Mouse (Mus musculus) CH12.LX (cell line): ENCODE data around the gene Wfdc12. TPM values are rescaled to one million over a fixed set of nuclear protein-coding genes. Genes with fewer than 3 reads are reported as not detected.

ENCODE experiments used
- DNase-seq: peaks from one replicate; pipeline ENCODE4 v3.0.0-alpha.2; 2013; ENCODE audit errors: extremely low read depth
- H3K27ac ChIP-seq: 2 replicates; pipeline ENCODE4 v1.5.1; 2012; ENCODE audit warnings: low read depth, mild to moderate bottlenecking, control low read depth, moderate library complexity; ENCODE audit not compliant: insufficient read depth
- H3K27me3 ChIP-seq: replicated peaks from 2 replicates; pipeline ENCODE3; 2012; ENCODE audit warnings: inconsistent platforms
- H3K36me3 ChIP-seq, 2 experiments: replicated peaks in 1 of 2; 2 replicates each; pipeline versions ENCODE3 to v1.6.1; 2012; ENCODE audit warnings: inconsistent platforms in 1 of 2, low read length in 1 of 2, mild to moderate bottlenecking in 1 of 2, mixed read lengths in 1 of 2, moderate library complexity in 1 of 2; ENCODE audit not compliant: control insufficient read depth in 1 of 2, insufficient read depth in 1 of 2
- H3K4me1 ChIP-seq, 2 experiments: 2 replicates each; pipeline ENCODE4 v1.6.1; 2012; ENCODE audit warnings: inconsistent platforms in 1 of 2, moderate library complexity in 1 of 2; ENCODE audit not compliant: insufficient read depth in 2 of 2, control insufficient read depth in 1 of 2
- H3K4me2 ChIP-seq: 2 replicates; pipeline ENCODE4 v1.6.1; 2012; ENCODE audit warnings: low read depth, mild to moderate bottlenecking, control low read depth; ENCODE audit not compliant: poor library complexity, insufficient read depth, severe bottlenecking
- H3K4me3 ChIP-seq, 3 experiments: fragments of 150-350 bp in 1 of 3; sonication (generic) in 1 of 3; replicated peaks in 1 of 3; 2 replicates each; pipeline versions ENCODE3 to v1.5.1; 2011 to 2012; ENCODE audit warnings: low read depth in 2 of 3, low read length in 2 of 3, mild to moderate bottlenecking in 2 of 3, moderate library complexity in 2 of 3, control low read depth in 1 of 3, improper control_type of control experiment in 1 of 3, inconsistent platforms in 1 of 3, mixed read lengths in 1 of 3; ENCODE audit not compliant: poor library complexity in 1 of 3
- H3K79me2 ChIP-seq: replicated peaks from 2 replicates; pipeline ENCODE4 v1.6.1; 2012; ENCODE audit warnings: mild to moderate bottlenecking, moderate library complexity; ENCODE audit not compliant: control insufficient read depth, poor library complexity, insufficient read depth, severe bottlenecking; ENCODE audit errors: extremely low read depth
- H3K9ac ChIP-seq: 2 replicates; pipeline ENCODE4 v1.6.1; 2012; ENCODE audit warnings: low read depth, mild to moderate bottlenecking, control low read depth, moderate library complexity; ENCODE audit not compliant: insufficient read depth
- H3K9me3 ChIP-seq: replicated peaks from 2 replicates; pipeline ENCODE3; 2012; ENCODE audit warnings: low read length, inconsistent platforms, mixed read lengths
- CHD1 ChIP-seq: IDR thresholded peaks from 2 replicates; pipeline ENCODE4 v1.6.1; 2012; ENCODE audit warnings: low read depth, low read length, improper control_type of control experiment, inconsistent platforms
- CHD2 ChIP-seq: IDR thresholded peaks from 2 replicates; pipeline ENCODE4 v1.6.1; 2011; ENCODE audit warnings: low read length, improper control_type of control experiment
- GABPA ChIP-seq: IDR thresholded peaks from 2 replicates; pipeline ENCODE4 v1.6.1; 2012; ENCODE audit warnings: low read depth, low read length, improper control_type of control experiment, inconsistent platforms; ENCODE audit not compliant: insufficient replicate concordance
- IRF4 ChIP-seq: IDR thresholded peaks from 2 replicates; pipeline ENCODE4 v1.6.1; 2014; ENCODE audit warnings: low read depth, mild to moderate bottlenecking, inconsistent platforms, low read length, improper control_type of control experiment
- JUN ChIP-seq: IDR thresholded peaks from 2 replicates; pipeline ENCODE4 v1.6.1; 2011; ENCODE audit warnings: low read depth, mild to moderate bottlenecking, low read length, improper control_type of control experiment, moderate library complexity; ENCODE audit not compliant: insufficient read depth
- JUND ChIP-seq: conservative IDR thresholded peaks from 2 replicates; pipeline ENCODE4 v1.6.1; 2011; ENCODE audit warnings: low read depth, low read length, improper control_type of control experiment
- MXI1 ChIP-seq: IDR thresholded peaks from 2 replicates; pipeline ENCODE4 v1.6.1; 2011; ENCODE audit warnings: mild to moderate bottlenecking, low read depth, low read length, improper control_type of control experiment
- NELFE ChIP-seq: IDR thresholded peaks from 2 replicates; pipeline ENCODE4 v1.6.1; 2011; ENCODE audit warnings: low read depth, low read length, improper control_type of control experiment
- NRF1 ChIP-seq: IDR thresholded peaks from 2 replicates; pipeline ENCODE4 v1.6.1; 2014; ENCODE audit warnings: low read depth, mild to moderate bottlenecking, inconsistent platforms, low read length, improper control_type of control experiment, moderate library complexity
- PAX5 ChIP-seq: IDR thresholded peaks from 2 replicates; pipeline ENCODE4 v1.6.1; 2012; ENCODE audit warnings: low read length, inconsistent platforms, mixed read lengths
- POLR2AphosphoS2 ChIP-seq: IDR thresholded peaks from 2 replicates; pipeline ENCODE4 v1.6.1; 2011; ENCODE audit warnings: low read depth, low read length, improper control_type of control experiment
- RCOR1 ChIP-seq: conservative IDR thresholded peaks from 2 replicates; pipeline ENCODE4 v1.6.1; 2012; ENCODE audit warnings: low read depth, mild to moderate bottlenecking, inconsistent platforms, low read length, improper control_type of control experiment
- SIN3A ChIP-seq: IDR thresholded peaks from 2 replicates; pipeline ENCODE4 v1.6.1; 2012; ENCODE audit warnings: low read length, improper control_type of control experiment, inconsistent platforms
- SMC3 ChIP-seq: IDR thresholded peaks from 2 replicates; pipeline ENCODE4 v1.6.1; 2011; ENCODE audit warnings: low read depth, low read length, improper control_type of control experiment
- TBP ChIP-seq: conservative IDR thresholded peaks from 2 replicates; pipeline ENCODE4 v1.6.1; 2011; ENCODE audit warnings: low read depth, low read length, improper control_type of control experiment
- TCF12 ChIP-seq: IDR thresholded peaks from 2 replicates; pipeline ENCODE4 v1.6.1; 2014; ENCODE audit warnings: low read depth, mild to moderate bottlenecking, inconsistent platforms, low read length, improper control_type of control experiment
- USF1 ChIP-seq: IDR thresholded peaks from 2 replicates; pipeline ENCODE4 v1.6.1; 2014; ENCODE audit warnings: low read depth, mild to moderate bottlenecking, inconsistent platforms, low read length, improper control_type of control experiment
- ZC3H11A ChIP-seq: IDR thresholded peaks from 2 replicates; pipeline ENCODE4 v1.6.1; 2012; ENCODE audit warnings: low read depth, mild to moderate bottlenecking, inconsistent platforms, low read length, improper control_type of control experiment
- ZMIZ1 ChIP-seq: IDR thresholded peaks from 2 replicates; pipeline ENCODE4 v1.6.1; 2012; ENCODE audit warnings: low read depth, mild to moderate bottlenecking, inconsistent platforms, low read length, improper control_type of control experiment
- dilution Hi-C: fragments of 300-500 bp; cut with MboI; formaldehyde crosslinking; loops from 2 replicates; pipeline ENCODE4 v1.14.3; 2020; ENCODE audit warnings: low sequenced_read_pairs; ENCODE audit not compliant: extremely low pct_unique_long_range_greater_than_20kb, extremely low pct_ligation_motif_present
- in situ Hi-C: fragments of 300-500 bp; cut with MboI; formaldehyde crosslinking; loops from 3 replicates; pipeline ENCODE4 v1.14.3; 2019; ENCODE audit warnings: low sequenced_read_pairs, low pct_ligation_motif_present, low pct_unique_long_range_greater_than_20kb, mixed read lengths
- polyA plus RNA-seq: library from polyadenylated mRNA; unstranded; fragments of >175 nt; gene quantifications from 2 replicates; pipeline ENCODE4 v1.2.1, GENCODE M21; 2012; ENCODE audit warnings: low read depth; ENCODE audit not compliant: insufficient read length
- total RNA-seq, 2 experiments: library from RNA; depleted of rRNA; stranded (reverse); fragments of 300-350 nt in 1 of 2; fragments of >200 nt in 1 of 2; gene quantifications; 2 replicates each; pipeline ENCODE4 v1.2.3; 2012 to 2014

Gene Wfdc12
- total and polyA plus RNA-seq, 3 experiments, result not detected

DNA sequence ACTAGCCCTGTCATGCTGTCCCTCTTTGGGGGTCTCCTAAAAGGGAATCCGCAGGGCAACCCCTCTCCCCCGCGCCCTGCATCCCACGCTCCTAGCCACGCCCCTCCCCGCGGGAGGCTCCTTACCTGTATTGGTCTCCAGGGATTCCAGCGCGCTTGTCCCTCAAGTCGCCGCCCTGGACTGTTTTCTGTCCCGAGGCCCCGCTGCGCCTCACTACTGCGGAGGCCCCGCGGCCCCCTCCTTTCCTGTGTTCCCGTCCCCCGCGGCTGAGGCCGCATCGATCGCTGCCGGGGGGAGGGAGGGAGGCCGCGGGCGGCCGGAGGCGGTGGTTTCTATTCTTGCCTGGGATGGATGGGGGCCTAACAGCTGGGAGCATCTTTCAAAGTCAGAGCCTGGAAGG is 19.5 kb downstream of the Wfdc12 start, which contains the start of gene Kcns1:
TSS of gene Kcns1 (minus strand) at position 212 of the 400 bp plus-strand sequence.
- peaks cover 0 to 5% of the 10 kb centered on the region in 2 experiments; a peak in 1 of 4 replicates for H3K4me1 ChIP-seq
- dilution Hi-C loops, result no loop called here
- H3K9ac ChIP-seq, result 0 out of 2 replicates have a peak within 1 kb of the TSS, but pooled peaks have one; percentile 5
- H3K27me3 ChIP-seq, result no peaks in the 10 kb centered on the region
- H3K27ac ChIP-seq, result no peak within 1 kb of the TSS
- H3K79me2 ChIP-seq, result no peaks in the 10 kb centered on the region
- H3K9me3 ChIP-seq, result peaks cover 10% of the 10 kb centered on the region
- DNase-seq, result no peak
- TF ChIP-seq JUND (no peak), MXI1 (no peak), SMC3 (no peak), CHD1 (no peak), NELFE (no peak), SIN3A (no peak), CHD2 (no peak), TBP (no peak), TCF12 (no peak), NRF1 (no peak), RCOR1 (no peak), POLR2AphosphoS2 (no peak), GABPA (no peak), ZC3H11A (no peak), JUN (no peak), ZMIZ1 (no peak), USF1 (no peak), PAX5 (no peak)
- TF ChIP-seq, all 38 proteins: peak for 0
- peaks cover 0 to 1% of the 10 kb centered on the region in 2 experiments for H3K36me3 ChIP-seq
- in situ Hi-C loops, result loop anchor here (5.0 kb wide), 1 partner anchor 39 kb away; no protein-coding TSS in a partner anchor
- peak within 1 kb of the TSS in 2 of 3 experiments; percentile 20 to 54 for H3K4me3 ChIP-seq
- H3K4me2 ChIP-seq, result peak within 1 kb of the TSS; percentile 89

DNA sequence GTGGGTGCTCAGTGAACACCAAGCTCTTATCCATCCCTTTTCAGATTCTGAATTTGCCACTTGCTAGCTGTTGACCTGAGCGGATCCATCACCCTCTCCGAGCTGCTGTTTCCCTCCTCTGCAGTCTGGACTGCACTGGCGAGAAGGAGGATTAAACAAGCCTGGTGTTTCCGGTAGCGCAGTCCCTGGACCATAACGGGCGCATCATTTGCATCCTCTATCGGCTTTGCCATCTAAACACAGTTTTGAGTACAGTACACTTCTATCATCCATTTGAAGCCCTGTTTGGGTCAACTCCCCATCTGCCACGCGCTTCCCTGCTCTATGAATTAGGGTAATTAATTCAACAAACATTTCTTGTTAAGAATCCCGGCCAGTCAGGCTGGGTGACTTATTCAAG is 20.1 kb downstream of the Wfdc12 start:
- H3K9me3 ChIP-seq, result peaks cover 10% of the 10 kb centered on the region
- dilution Hi-C loops (no loop called here), in situ Hi-C loops (loop anchor here (5.0 kb wide), 1 partner anchor 38 kb away; no protein-coding TSS in a partner anchor)
- H3K79me2 ChIP-seq, result no peaks in the 10 kb centered on the region
- no peak overlapping the region for H3K27ac ChIP-seq
- no peaks in the 10 kb centered on the region for H3K27me3 ChIP-seq
- TF ChIP-seq IRF4 (no peak), ZMIZ1 (no peak)
- DNase-seq, result no peak
- no peak overlapping the region for H3K4me3 ChIP-seq
- H3K4me1 ChIP-seq, result peaks cover 0 to 5% of the 10 kb centered on the region in 2 experiments; a peak in 1 of 4 replicates
- no peak overlapping the region for H3K9ac ChIP-seq
- H3K36me3 ChIP-seq, result peaks cover 0 to 1% of the 10 kb centered on the region in 2 experiments
- peak overlapping the region; percentile 89 for H3K4me2 ChIP-seq
